Mouse (Mus musculus) stomach, postnatal 0 days (tissue): Measurements from ENCODE around the gene Fam83f.

ENCODE experiments used
- CTCF ChIP-seq: IDR thresholded peaks from 2 replicates; pipeline ENCODE4 v1.5.1; 2016; ENCODE audit warnings: antibody characterized with exemption, low read depth, mild to moderate bottlenecking, moderate library complexity
- EP300 ChIP-seq: optimal IDR thresholded peaks from 2 replicates; pipeline ENCODE3; 2016; ENCODE audit warnings: antibody characterized with exemption

GRCm38 (mm10) chr15:80729477-80729876, 57.8 kb downstream of the Fam83f start:
- no peak for TF ChIP-seq EP300
- no peak for TF ChIP-seq CTCF
